Mouse (Mus musculus) embryonic stem cell, embryonic (primary cell): ENCODE measurements around the gene Gm20388.

Source experiments
- CTCF ChIA-PET, 4 experiments: fragments of 300-600 bp in 2 of 4; fragments of 350-600 bp in 2 of 4; sonication (Branson Sonifier 250); formaldehyde crosslinking; loops; one replicate each; lab custom pipeline; 2022; ENCODE audit warnings: inconsistent platforms in 2 of 4; lab: Charles Lee
- POLR2A ChIA-PET, 4 experiments: fragments of 300-600 bp in 2 of 4; fragments of 350-600 bp in 2 of 4; sonication (Branson Sonifier 250); formaldehyde crosslinking; loops; one replicate each; lab custom pipeline; 2022; ENCODE audit warnings: antibody characterized with exemption in 4 of 4, inconsistent platforms in 1 of 4; lab: Charles Lee

Gm20388 gene

DNA sequence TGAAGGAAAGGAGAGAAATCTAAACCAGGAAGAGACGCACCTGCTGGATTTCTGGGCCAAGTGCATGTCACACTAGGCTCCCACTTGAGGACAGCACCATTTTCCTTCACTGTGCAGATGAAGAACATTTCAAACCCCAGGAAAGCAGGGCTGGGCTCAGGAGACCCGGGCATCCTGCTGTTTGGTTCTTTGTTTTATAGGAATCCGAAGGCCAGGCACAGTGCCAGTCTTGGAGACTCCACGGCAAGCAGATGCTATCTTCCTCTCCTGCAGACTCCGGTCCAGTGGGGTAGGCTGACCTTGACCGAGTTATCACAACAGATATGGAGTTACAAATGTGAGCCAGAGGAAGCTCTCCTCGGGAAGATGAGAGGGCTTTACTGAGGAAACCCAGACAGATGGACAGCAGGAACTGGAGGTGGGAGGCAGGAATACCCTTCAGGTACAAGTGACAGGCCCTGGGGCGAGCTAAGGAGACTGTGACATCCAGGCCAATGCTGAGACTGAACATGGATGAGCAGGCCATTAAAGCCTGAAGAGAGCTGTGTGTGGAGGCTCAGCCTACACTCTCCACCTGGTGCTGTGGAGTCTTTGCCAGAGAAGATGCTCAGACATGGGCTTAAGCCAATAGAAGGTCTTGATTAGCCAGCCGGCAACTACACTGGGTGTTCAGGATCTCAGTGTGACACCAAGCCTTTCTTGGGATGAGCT lies 4231.2 kb downstream of the Gm20388 start:
- POLR2A ChIA-PET, result interaction anchor here in 1 of 4 experiments (0.8 to 2.4 kb wide), 3 partner anchors 9 to 128 kb away, joined by 3 to 8 read pairs (median 4); no protein-coding TSS in a partner anchor
- CTCF ChIA-PET, result interaction anchor here in 1 of 4 experiments (0.9 kb wide), 1 partner anchor 9 kb away, joined by 3 read pairs; no protein-coding TSS in a partner anchor

- CTCF ChIA-PET, result interaction anchor here in 1 of 4 experiments (0.7 kb wide), 1 partner anchor 172 kb away, joined by 3 read pairs; no protein-coding TSS in a partner anchor
- POLR2A ChIA-PET, result interaction anchor here in 1 of 4 experiments (0.6 kb wide), 1 partner anchor 9 kb away, joined by 4 read pairs; no protein-coding TSS in a partner anchor
Measured at GRCm38 (mm10) chr8:124143003-124143402, 4232.4 kb downstream of the Gm20388 start.

GRCm38 (mm10) chr8:124143871-124144618 lies 4233.4 kb downstream of the Gm20388 start:
- ChIA-PET CTCF (interaction anchor here in 2 of 4 experiments (0.6 to 0.8 kb wide), 5 partner anchors 24 to 375 kb away, joined by 3 to 11 read pairs (median 5); partner anchors contain the start of gene Nup133 (in 1 of the 2)), POLR2A (interaction anchor here (0.5 to 1.5 kb wide), 17 partner anchors 10 to 177 kb away, joined by 3 to 8 read pairs (median 3); no protein-coding TSS in a partner anchor)

GRCm38 (mm10) chr8:124144619-124144980 lies 4234.0 kb downstream of the Gm20388 start:
- ChIA-PET POLR2A (interaction anchor here (0.5 to 1.5 kb wide), 12 partner anchors 10 to 176 kb away, joined by 3 to 6 read pairs (median 3); no protein-coding TSS in a partner anchor), CTCF (interaction anchor here in 2 of 4 experiments (0.6 to 0.7 kb wide), 3 partner anchors 25 to 249 kb away, joined by 3 to 7 read pairs (median 5); partner anchors contain the start of gene Nup133 (in 1 of the 2))

DNA sequence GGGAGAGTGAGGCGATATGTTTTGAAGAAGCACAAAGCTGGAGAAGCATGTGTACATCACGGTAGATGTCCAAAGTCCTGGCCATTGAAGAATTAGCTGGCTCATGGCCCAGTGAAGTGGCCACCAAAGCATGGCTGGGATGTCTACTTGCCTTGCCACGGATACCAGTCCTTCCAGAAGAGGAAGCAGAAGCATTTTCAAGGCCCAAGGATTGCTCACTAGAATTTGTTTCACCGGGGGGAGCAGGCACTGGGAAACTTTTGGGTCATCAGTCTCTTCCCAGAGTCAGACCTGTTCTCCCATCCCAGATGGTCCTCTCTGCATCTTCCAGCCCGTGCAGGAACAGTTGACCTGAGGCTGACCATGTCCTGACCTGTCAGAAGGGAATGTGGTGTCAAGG lies 4235.6 kb downstream of the Gm20388 start:
- CTCF ChIA-PET, result no interaction called here
- POLR2A ChIA-PET, result interaction anchor here in 2 of 4 experiments (0.6 to 1.0 kb wide), 2 partner anchors 12 to 49 kb away, joined by 3 read pairs; no protein-coding TSS in a partner anchor

DNA sequence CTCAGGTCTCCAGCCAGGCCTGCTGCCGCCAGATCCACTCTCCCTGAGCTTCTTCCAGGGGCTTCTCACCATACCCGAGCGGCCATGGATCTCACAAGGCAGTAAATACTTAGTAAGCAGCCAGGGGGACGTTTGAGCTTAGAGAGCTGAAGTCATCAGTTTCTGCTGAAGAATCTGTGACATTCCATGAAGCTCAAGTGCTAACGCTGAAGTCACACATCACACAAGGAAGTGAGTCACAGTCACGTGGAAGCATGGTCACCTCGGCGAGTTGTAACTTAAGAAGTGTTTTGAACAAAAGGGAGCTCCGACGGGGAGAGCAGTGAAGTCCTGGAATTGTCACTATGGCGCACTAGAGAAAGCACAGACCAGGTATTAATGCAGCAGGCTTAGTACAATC lies 4239.4 kb downstream of the Gm20388 start:
- POLR2A ChIA-PET, result interaction anchor here in 3 of 4 experiments (0.6 to 2.3 kb wide), 14 partner anchors 9 to 163 kb away, joined by 3 to 8 read pairs (median 3); no protein-coding TSS in a partner anchor
- CTCF ChIA-PET, result interaction anchor here in 3 of 4 experiments (0.5 to 1.3 kb wide), 8 partner anchors 8 to 182 kb away, joined by 3 to 4 read pairs (median 4); no protein-coding TSS in a partner anchor

DNA sequence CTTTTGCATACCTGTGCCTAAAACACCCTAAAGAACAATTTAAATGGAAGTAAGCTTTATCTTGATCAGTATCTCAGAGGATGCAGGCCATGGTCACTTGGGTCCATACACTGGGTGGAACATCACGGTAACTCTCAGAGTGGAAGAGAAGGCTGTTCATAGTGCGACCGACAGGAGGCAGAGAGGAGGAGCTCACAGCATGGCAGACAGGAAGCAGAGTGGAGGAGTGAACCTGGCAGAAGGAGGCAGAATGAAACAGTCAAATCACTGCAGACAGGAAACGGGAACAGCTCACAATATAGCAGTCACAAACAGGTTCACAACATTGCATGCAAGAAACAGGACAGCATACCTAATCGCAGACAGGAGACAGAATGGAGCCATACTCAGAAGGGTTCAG lies 4239.9 kb downstream of the Gm20388 start:
- ChIA-PET CTCF (interaction anchor here in 3 of 4 experiments (0.6 to 1.3 kb wide), 10 partner anchors 9 to 178 kb away, joined by 3 to 4 read pairs (median 3); no protein-coding TSS in a partner anchor), POLR2A (interaction anchor here in 3 of 4 experiments (0.6 to 2.3 kb wide), 13 partner anchors 9 to 162 kb away, joined by 3 to 8 read pairs (median 3); no protein-coding TSS in a partner anchor)

- POLR2A ChIA-PET, result interaction anchor here in 3 of 4 experiments (0.6 to 2.3 kb wide), 5 partner anchors 9 to 435 kb away, joined by 3 to 8 read pairs (median 4); no protein-coding TSS in a partner anchor
- CTCF ChIA-PET, result interaction anchor here in 2 of 4 experiments (0.6 kb wide), 2 partner anchors 164 to 1110 kb away, joined by 3 to 4 read pairs; no protein-coding TSS in a partner anchor
Measured at GRCm38 (mm10) chr8:124151881-124152280, 4241.2 kb downstream of the Gm20388 start.

GRCm38 (mm10) chr8:124152771-124153170 lies 4242.1 kb downstream of the Gm20388 start:
- ChIA-PET POLR2A (interaction anchor here in 1 of 4 experiments (0.6 kb wide), 2 partner anchors 16 to 726 kb away, joined by 3 read pairs; no protein-coding TSS in a partner anchor), CTCF (interaction anchor here in 1 of 4 experiments (0.6 kb wide), 1 partner anchor 165 kb away, joined by 3 read pairs; no protein-coding TSS in a partner anchor)

GRCm38 (mm10) chr8:124156324-124156723 lies 4245.7 kb downstream of the Gm20388 start:
- ChIA-PET CTCF (no interaction called here), POLR2A (no interaction called here)

- POLR2A ChIA-PET, result no interaction called here
Measured at GRCm38 (mm10) chr8:124161683-124162082, 4251.0 kb downstream of the Gm20388 start.

GRCm38 (mm10) chr8:124163258-124163657 lies 4252.6 kb downstream of the Gm20388 start:
- POLR2A ChIA-PET, result interaction anchor here in 1 of 4 experiments (1.4 kb wide), 1 partner anchor 13 kb away, joined by 4 read pairs; no protein-coding TSS in a partner anchor
- CTCF ChIA-PET, result interaction anchor here in 1 of 4 experiments (0.5 kb wide), 1 partner anchor 235 kb away, joined by 4 read pairs; no protein-coding TSS in a partner anchor

More at GRCm38 (mm10) chr8:124161683-124162082, 4251.0 kb downstream of the Gm20388 start:
- CTCF ChIA-PET, result interaction anchor here in 1 of 4 experiments (0.6 kb wide), 1 partner anchor 1300 kb away, joined by 6 read pairs; no protein-coding TSS in a partner anchor

DNA sequence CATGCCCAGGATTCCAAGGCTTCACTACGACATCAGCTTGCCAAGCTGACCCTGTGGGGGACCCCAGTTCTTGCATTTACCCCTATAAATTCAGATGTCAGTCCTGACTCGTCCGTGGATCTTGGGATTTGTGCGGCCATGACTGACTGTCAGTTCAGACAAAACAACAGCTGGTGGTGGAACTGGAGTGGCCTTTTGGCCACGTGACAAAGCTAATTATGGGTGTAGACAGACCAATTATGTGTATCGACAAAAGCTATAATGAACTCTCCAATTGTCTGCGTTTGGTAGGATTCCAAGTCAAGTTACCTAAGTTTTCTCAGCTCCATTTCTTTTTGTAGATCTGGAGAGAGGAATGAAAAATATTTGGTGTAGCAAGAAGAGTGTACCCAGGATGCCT lies 4259.1 kb downstream of the Gm20388 start:
- ChIA-PET CTCF (interaction anchor here in 2 of 4 experiments (0.6 to 0.9 kb wide), 2 partner anchors 292 to 557 kb away, joined by 3 read pairs; no protein-coding TSS in a partner anchor), POLR2A (interaction anchor here in 1 of 4 experiments (0.7 kb wide), 1 partner anchor 19 kb away, joined by 3 read pairs; no protein-coding TSS in a partner anchor)

DNA sequence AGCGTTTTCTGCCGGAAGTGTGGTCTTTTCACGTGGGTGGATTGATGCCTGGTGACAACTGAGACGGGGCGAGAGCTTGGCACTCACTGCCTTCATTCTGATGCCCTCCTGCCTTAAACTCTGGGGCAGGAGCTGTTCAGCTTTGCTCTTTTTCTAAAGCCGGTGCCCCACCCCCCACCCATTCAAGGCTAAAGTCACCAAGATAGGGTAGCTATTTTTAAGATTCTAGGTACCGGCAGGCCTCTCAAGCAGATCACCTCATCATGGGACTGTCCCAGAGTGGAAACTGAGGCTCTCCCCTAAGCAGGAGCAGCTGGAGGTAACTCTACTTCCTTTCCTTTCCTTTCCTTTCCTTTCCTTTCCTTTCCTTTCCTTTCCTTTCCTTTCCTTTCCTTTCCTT lies 4260.0 kb downstream of the Gm20388 start:
- ChIA-PET CTCF (interaction anchor here in 2 of 4 experiments (0.7 to 0.9 kb wide), 2 partner anchors 291 to 527 kb away, joined by 3 to 5 read pairs; no protein-coding TSS in a partner anchor), POLR2A (interaction anchor here in 1 of 4 experiments (0.6 kb wide), 1 partner anchor 30 kb away, joined by 3 read pairs; no protein-coding TSS in a partner anchor)

- CTCF ChIA-PET, result no interaction called here
- POLR2A ChIA-PET, result no interaction called here
Measured at GRCm38 (mm10) chr8:124171557-124172528, 4261.2 kb downstream of the Gm20388 start.

GRCm38 (mm10) chr8:124173688-124174087 lies 4263.0 kb downstream of the Gm20388 start:
- POLR2A ChIA-PET, result no interaction called here
- CTCF ChIA-PET, result no interaction called here
